Mouse (Mus musculus): ENCODE data around the gene Nlrp3. TPM values are rescaled to one million over a fixed set of nuclear protein-coding genes. Genes with fewer than 3 reads are reported as not detected.
"Not testable (repeated sequence)": the region's sequence is repeated elsewhere in the genome, so short reads cannot be mapped to it uniquely, and the experiment has no call there.

Nlrp3 gene
- polyA plus RNA-seq, 1 experiment from 2014 or later = 0.16 TPM

GRCm38 (mm10) chr11:59540123-59540522 is 1.2 kb upstream of the Nlrp3 start:
- Histone ChIP-seq H3K4me1 (peaks cover 3% of the 10 kb centered on the region; the same call in 1 of the 2 replicates), H3K27ac (replicated peaks) (no peak overlapping the region), H3K27me3 (replicated peaks; ENCODE audit: low read depth, poor library complexity, severe bottlenecking) (no peaks in the 10 kb centered on the region), H3K36me3 (replicated peaks) (no peaks in the 10 kb centered on the region), H3K4me3 (no peak overlapping the region), H3K9me3 (no peaks in the 10 kb centered on the region)
- no peak for DNase-seq (ENCODE audit: low spot score)
- 81% methylated on average over 3 of the region's 3 CpGs for WGBS

- H3K9me3 ChIP-seq = no peaks in the 10 kb centered on the region
These were observed 1.1 kb downstream of the Nlrp3 start for GRCm38 (mm10) chr11:59542442-59542841.

GRCm38 (mm10) chr11:59543376-59543775 is 2.0 kb downstream of the Nlrp3 start:
- Histone ChIP-seq H3K4me3 (no peak overlapping the region), H3K36me3 (replicated peaks) (no peaks in the 10 kb centered on the region), H3K4me1 (peaks cover 1% of the 10 kb centered on the region; the same call in 1 of the 2 replicates), H3K27me3 (replicated peaks; ENCODE audit: low read depth, poor library complexity, severe bottlenecking) (no peaks in the 10 kb centered on the region), H3K27ac (replicated peaks) (no peak overlapping the region), H3K9me3 (no peaks in the 10 kb centered on the region)
- 83% methylated on average over 3 of the region's 3 CpGs for WGBS
- no peak for DNase-seq (ENCODE audit: low spot score)

More at GRCm38 (mm10) chr11:59542442-59542841, 1.1 kb downstream of the Nlrp3 start:
- Histone ChIP-seq H3K27ac (replicated peaks) (no peak overlapping the region), H3K36me3 (replicated peaks) (no peaks in the 10 kb centered on the region), H3K27me3 (replicated peaks; ENCODE audit: low read depth, poor library complexity, severe bottlenecking) (no peaks in the 10 kb centered on the region), H3K4me1 (peaks cover 3% of the 10 kb centered on the region; the same call in 1 of the 2 replicates), H3K4me3 (no peak overlapping the region)
- no peak for DNase-seq (ENCODE audit: low spot score)
- WGBS = 84% methylated on average over 6 of the region's 6 CpGs

- Histone ChIP-seq H3K27ac (replicated peaks) (no peak overlapping the region), H3K27me3 (replicated peaks; ENCODE audit: low read depth, poor library complexity, severe bottlenecking) (no peaks in the 10 kb centered on the region), H3K4me1 (no peaks in the 10 kb centered on the region), H3K9me3 (no peaks in the 10 kb centered on the region), H3K36me3 (replicated peaks) (no peaks in the 10 kb centered on the region), H3K4me3 (no peak overlapping the region)
- 89% methylated on average over 9 of the region's 9 CpGs for WGBS
- DNase-seq (ENCODE audit: low spot score) = no peak
These were observed 2.6 kb downstream of the Nlrp3 start for GRCm38 (mm10) chr11:59544005-59544404.

GRCm38 (mm10) chr11:59554127-59554526 is 12.8 kb downstream of the Nlrp3 start:
- Histone ChIP-seq H3K4me3 (no peak overlapping the region), H3K27ac (replicated peaks) (no peak overlapping the region)

GRCm38 (mm10) chr11:59554535-59554934 is 13.2 kb downstream of the Nlrp3 start:
- no peaks in the 10 kb centered on the region for H3K27me3 ChIP-seq (replicated peaks; ENCODE audit: low read depth, poor library complexity, severe bottlenecking)
- no peak overlapping the region for H3K27ac ChIP-seq (replicated peaks)
- H3K9me3 ChIP-seq = no peaks in the 10 kb centered on the region
- WGBS = 83% methylated on average over 8 of the region's 8 CpGs
- H3K4me3 ChIP-seq = no peak overlapping the region
- no peaks in the 10 kb centered on the region for H3K36me3 ChIP-seq (replicated peaks)
- DNase-seq (ENCODE audit: low spot score) = no peak
- no peaks in the 10 kb centered on the region for H3K4me1 ChIP-seq

More at GRCm38 (mm10) chr11:59554127-59554526, 12.8 kb downstream of the Nlrp3 start:
- Histone ChIP-seq H3K27me3 (replicated peaks; ENCODE audit: low read depth, poor library complexity, severe bottlenecking) (no peaks in the 10 kb centered on the region), H3K9me3 (no peaks in the 10 kb centered on the region), H3K4me1 (no peaks in the 10 kb centered on the region), H3K36me3 (replicated peaks) (no peaks in the 10 kb centered on the region)
- DNase-seq (ENCODE audit: low spot score) = no peak
- WGBS = 93% methylated on average over 11 of the region's 11 CpGs

- Histone ChIP-seq H3K4me3 (no peak overlapping the region), H3K27me3 (replicated peaks; ENCODE audit: low read depth, poor library complexity, severe bottlenecking) (no peaks in the 10 kb centered on the region), H3K27ac (replicated peaks) (no peak overlapping the region), H3K36me3 (replicated peaks) (no peaks in the 10 kb centered on the region), H3K4me1 (no peaks in the 10 kb centered on the region), H3K9me3 (no peaks in the 10 kb centered on the region)
- 79% methylated on average over 3 of the region's 3 CpGs for WGBS
- no peak for DNase-seq (ENCODE audit: low spot score)
These were observed 19.5 kb downstream of the Nlrp3 start for GRCm38 (mm10) chr11:59560906-59561305.

- Histone ChIP-seq H3K4me1 (no peaks in the 10 kb centered on the region; the same call in 1 of the 2 replicates), H3K27me3 (replicated peaks; ENCODE audit: low read depth, poor library complexity, severe bottlenecking) (no peaks in the 10 kb centered on the region), H3K27ac (replicated peaks) (no peak overlapping the region), H3K9me3 (no peaks in the 10 kb centered on the region), H3K4me3 (no peak overlapping the region), H3K36me3 (replicated peaks) (no peaks in the 10 kb centered on the region)
- WGBS = 93% methylated on average over 4 of the region's 4 CpGs
- no peak for DNase-seq (ENCODE audit: low spot score)
These were observed 21.0 kb downstream of the Nlrp3 start for GRCm38 (mm10) chr11:59562336-59562735.

- Histone ChIP-seq H3K4me3 (no peak overlapping the region), H3K9me3 (no peaks in the 10 kb centered on the region), H3K27ac (replicated peaks) (no peak overlapping the region), H3K27me3 (replicated peaks; ENCODE audit: low read depth, poor library complexity, severe bottlenecking) (no peaks in the 10 kb centered on the region), H3K36me3 (replicated peaks) (no peaks in the 10 kb centered on the region), H3K4me1 (no peaks in the 10 kb centered on the region; the same call in 1 of the 2 replicates)
- 82% methylated on average over 9 of the region's 9 CpGs for WGBS
- DNase-seq (ENCODE audit: low spot score) = no peak
These were observed 21.5 kb downstream of the Nlrp3 start for GRCm38 (mm10) chr11:59562837-59563236.

GRCm38 (mm10) chr11:59569306-59569705 is 27.9 kb downstream of the Nlrp3 start:
- DNase-seq (ENCODE audit: low spot score) = no peak

GRCm38 (mm10) chr11:59575726-59576125 is 34.4 kb downstream of the Nlrp3 start:
- 59% methylated on average over 9 of the region's 9 CpGs for WGBS
- no peaks in the 10 kb centered on the region for H3K36me3 ChIP-seq (replicated peaks)
- no peaks in the 10 kb centered on the region; the same call in 1 of the 2 replicates for H3K27me3 ChIP-seq (replicated peaks; ENCODE audit: low read depth, poor library complexity, severe bottlenecking)
- H3K4me1 ChIP-seq = no peaks in the 10 kb centered on the region
- no peaks in the 10 kb centered on the region for H3K9me3 ChIP-seq
- no peak overlapping the region for H3K27ac ChIP-seq (replicated peaks)
- DNase-seq (ENCODE audit: low spot score) = no peak
- no peak overlapping the region for H3K4me3 ChIP-seq

More at GRCm38 (mm10) chr11:59569306-59569705, 27.9 kb downstream of the Nlrp3 start:
- Histone ChIP-seq H3K9me3 (no peaks in the 10 kb centered on the region), H3K4me3 (no peak overlapping the region), H3K36me3 (replicated peaks) (no peaks in the 10 kb centered on the region), H3K27ac (replicated peaks) (no peak overlapping the region), H3K27me3 (replicated peaks; ENCODE audit: low read depth, poor library complexity, severe bottlenecking) (no peaks in the 10 kb centered on the region), H3K4me1 (no peaks in the 10 kb centered on the region; the same call in 1 of the 2 replicates)
- 60% methylated on average over 3 of the region's 3 CpGs for WGBS

- not testable (repeated sequence) for H3K27me3 ChIP-seq (replicated peaks; ENCODE audit: low read depth, poor library complexity, severe bottlenecking); H3K27ac ChIP-seq (replicated peaks); H3K36me3 ChIP-seq (replicated peaks); H3K9me3 ChIP-seq; H3K4me1 ChIP-seq; H3K4me3 ChIP-seq; DNase-seq (ENCODE audit: low spot score)
These were observed 34.8 kb downstream of the Nlrp3 start, which contains the start of gene Olfr222 for GRCm38 (mm10) chr11:59576135-59576534. Gene Olfr222 (minus strand): TSS chr11:59576235.

GRCm38 (mm10) chr11:59584539-59584938 is 43.2 kb downstream of the Nlrp3 start:
- DNase-seq (ENCODE audit: low spot score) = peak; percentile 61
- no peaks in the 10 kb centered on the region for H3K4me1 ChIP-seq
- H3K4me3 ChIP-seq = no peak overlapping the region
- H3K27me3 ChIP-seq (replicated peaks; ENCODE audit: low read depth, poor library complexity, severe bottlenecking) = no peaks in the 10 kb centered on the region
- H3K9me3 ChIP-seq = no peaks in the 10 kb centered on the region
- WGBS = 35% methylated on average over 6 of the region's 6 CpGs
- H3K27ac ChIP-seq (replicated peaks) = no peak overlapping the region
- no peaks in the 10 kb centered on the region for H3K36me3 ChIP-seq (replicated peaks)
